Mouse (Mus musculus): ENCODE measurements around the gene Olfr825. TPM values are rescaled to one million over a fixed set of nuclear protein-coding genes. Genes with fewer than 3 reads are reported as not detected.
"Not testable (repeated sequence)": the region's sequence is repeated elsewhere in the genome, so short reads cannot be mapped to it uniquely, and the experiment has no call there.

Olfr825 gene
- total RNA-seq (2021) = not detected
- long read RNA-seq, experiment 1 = 0 reads
- long read RNA-seq, experiment 2 = 0 reads

- no peak for DNase-seq
Measured at GRCm38 (mm10) chr10:130166666-130167065, at the start of gene Olfr825. Gene Olfr825, minus strand, starts transcription at chr10:130166766.

- DNase-seq = no peak
Measured at GRCm38 (mm10) chr10:130214303-130214702, 47.7 kb upstream of the Olfr825 start, which contains the start of gene Olfr827. Gene Olfr827, minus strand, starts transcription at chr10:130214403.

- no peak for DNase-seq
Measured at GRCm38 (mm10) chr10:130184086-130184485, 17.5 kb upstream of the Olfr825 start, which contains the start of gene Olfr826. Gene Olfr826, minus strand, starts transcription at chr10:130184186.

- DNase-seq = no peak
Measured at GRCm38 (mm10) chr10:130165196-130165595, 1.4 kb downstream of the Olfr825 start.

- no peak for DNase-seq
Measured at GRCm38 (mm10) chr10:130144121-130144520, 22.4 kb downstream of the Olfr825 start.

GRCm38 (mm10) chr10:130142481-130142880 lies 24.1 kb downstream of the Olfr825 start:
- DNase-seq = peak; percentile 51 to 54

GRCm38 (mm10) chr10:130134811-130135210 lies 31.8 kb downstream of the Olfr825 start:
- DNase-seq = no peak

GRCm38 (mm10) chr10:130129900-130130299 lies 36.7 kb downstream of the Olfr825 start, which contains the start of gene Olfr824:
Gene Olfr824, minus strand, starts transcription at chr10:130130000.
- not testable (repeated sequence) for DNase-seq

GRCm38 (mm10) chr10:130116045-130116444 lies 50.5 kb downstream of the Olfr825 start:
- DNase-seq = not testable (repeated sequence)

- not testable (repeated sequence) for DNase-seq
Measured at GRCm38 (mm10) chr10:130115283-130115682, 51.3 kb downstream of the Olfr825 start, which contains the start of gene Olfr823. Gene Olfr823, minus strand, starts transcription at chr10:130115383.

Other genes with a start within 250 kb of the Olfr825 start
- not detected for gene Olfr818, start 217.7 kb downstream of the Olfr825 start, total RNA-seq (2021)
- not detected for gene Olfr819, start 199.5 kb downstream of the Olfr825 start, total RNA-seq (2021)
- not detected for gene Olfr247, start 190.6 kb downstream of the Olfr825 start, total RNA-seq (2021)
- not detected for gene Gm10310, start 181.7 kb downstream of the Olfr825 start, total RNA-seq (2021)
- not detected for gene Olfr820, start 154.1 kb downstream of the Olfr825 start, total RNA-seq (2021)
- gene Olfr821, start 136.4 kb downstream of the Olfr825 start, total RNA-seq (2021) = not detected
- not detected for gene Olfr822, start 95.6 kb downstream of the Olfr825 start, total RNA-seq (2021)
- gene Olfr823, start 51.4 kb downstream of the Olfr825 start, total RNA-seq (2021) = not detected
- gene Olfr824, start 36.8 kb downstream of the Olfr825 start, total RNA-seq (2021) = not detected
- not detected for gene Olfr826, start 17.4 kb upstream of the Olfr825 start, total RNA-seq (2021)
- not detected for gene Olfr827, start 47.6 kb upstream of the Olfr825 start, total RNA-seq (2021)
- under 1 TPM; 0.46 to 0.63 TPM for gene Neurod4, start 113.5 kb upstream of the Olfr825 start, total RNA-seq (2021)
- under 1 TPM; 0.30 to 0.40 TPM for gene Tespa1, start 156.1 kb upstream of the Olfr825 start, total RNA-seq (2021)
- gene Vmn2r84, start 227.6 kb upstream of the Olfr825 start, total RNA-seq (2021) = not detected

Measured in adrenal gland, postnatal 36 days (tissue).